Mouse (Mus musculus) brain, embryonic 14.5 days (tissue): ENCODE measurements at regions not wholly inside any gene's neighbourhood (a gene's known extent, or its start where the extent isn't known, plus 50 kb on each side); places are given as distances from the start of the nearest gene placed in this dataset.

ENCODE experiments used
- CTCF ChIP-seq: fragments of 200-500 bp; IDR thresholded peaks from 2 replicates; pipeline ENCODE4 v1.5.1; 2012; ENCODE audit warnings: inconsistent platforms, mild to moderate bottlenecking, moderate library complexity, borderline replicate concordance; ENCODE audit not compliant: insufficient read depth, insufficient read length; ENCODE audit errors: extremely low read depth
- POLR2A ChIP-seq: fragments of 200-500 bp; IDR thresholded peaks from 2 replicates; pipeline ENCODE4 v1.6.1; 2012; ENCODE audit warnings: mild to moderate bottlenecking, inconsistent platforms, borderline replicate concordance; ENCODE audit not compliant: poor library complexity, insufficient read depth, insufficient read length, severe bottlenecking; ENCODE audit errors: extremely low read depth

GRCm38 (mm10) chr16:23784021-23784897 lies 106.5 kb downstream of the Sst start:
- no peak for TF ChIP-seq CTCF
- no peak for TF ChIP-seq POLR2A
